Mouse (Mus musculus): ENCODE results near the gene Stx1a.
"Not testable (repeated sequence)": the region's sequence is repeated elsewhere in the genome, so short reads cannot be mapped to it uniquely, and the experiment has no call there.

DNA sequence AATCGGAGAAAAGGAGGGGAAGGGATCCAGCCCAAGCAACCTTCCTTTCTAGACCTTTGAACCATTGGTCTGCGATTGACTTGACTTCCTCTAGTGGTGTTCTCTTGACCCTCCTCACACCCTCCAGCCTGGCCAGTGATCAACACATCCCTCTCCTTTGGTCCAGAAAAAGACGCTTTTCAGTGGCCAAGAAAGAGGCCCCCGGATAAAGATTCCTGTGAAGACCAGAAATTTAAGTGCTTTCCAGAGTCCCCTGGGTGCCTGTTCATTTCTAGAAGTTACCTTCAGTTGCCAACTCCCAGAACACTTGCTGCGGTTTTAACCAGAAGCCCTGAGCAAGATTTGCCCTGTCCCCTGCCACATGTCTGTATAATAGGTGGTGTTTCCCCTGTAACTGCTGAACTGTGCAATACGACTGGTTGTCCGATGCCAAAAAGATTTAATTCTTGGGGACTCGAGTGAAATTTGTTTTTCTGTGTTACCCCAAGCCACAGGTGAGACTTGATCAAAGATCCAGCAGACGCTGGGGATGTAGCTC lies 41.7 kb downstream of the Stx1a start, which contains the start of gene Bud23:
- not testable (repeated sequence) for TF ChIP-seq POLR2A (IDR thresholded peaks at IDR 0.05; ENCODE audit: low read depth, low read length); CTCF (conservative IDR thresholded peaks at IDR 0.05; ENCODE audit: insufficient read depth, insufficient read length, low read depth, low read length)
